Mouse (Mus musculus): Measurements from ENCODE around the gene Src. TPM values are rescaled to one million over a fixed set of nuclear protein-coding genes. Genes with fewer than 3 reads are reported as not detected.

Src gene
- polyA plus RNA-seq, 1 experiment from 2014 or later: 7.6 TPM

DNA sequence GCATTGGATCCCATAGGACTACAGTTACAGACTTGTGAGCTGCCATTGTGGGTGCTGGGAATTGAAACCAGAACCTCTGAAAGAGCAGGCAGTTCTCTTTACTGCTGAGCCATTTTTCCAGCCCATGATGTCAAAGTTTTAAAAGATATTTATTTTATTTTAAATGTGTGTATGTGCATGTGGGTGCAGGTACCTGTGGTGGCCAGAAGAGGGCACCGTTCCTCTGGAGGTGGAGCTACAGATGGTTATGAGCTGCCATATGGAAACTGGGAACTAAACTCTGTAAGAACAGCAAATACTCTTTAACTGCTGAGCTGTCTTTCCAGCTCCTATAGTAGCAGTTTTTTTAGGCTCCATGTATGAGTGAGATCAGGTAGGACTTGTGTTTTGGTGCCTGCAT, 23.1 kb downstream of the Src start:
- Histone ChIP-seq H3K27ac (replicated peaks) (no peak overlapping the region), H3K4me1 (peaks cover 9% of the 10 kb centered on the region), H3K36me3 (peaks cover 64% of the 10 kb centered on the region), H3K4me2 (no peak overlapping the region), H3K27me3 (replicated peaks) (no peaks in the 10 kb centered on the region), H3K4me3 (no peak overlapping the region), H3K9me3 (peaks cover 5% of the 10 kb centered on the region), H3K9ac (no peak overlapping the region)
- no peak for ATAC-seq (ENCODE audit: extremely low read depth, insufficient number of reproducible peaks, low FRiP score, low TSS enrichment)
- 86% methylated on average over 1 of the region's 1 CpGs for WGBS

- no peaks in the 10 kb centered on the region for H3K9me3 ChIP-seq
- 45% methylated on average over 15 of the region's 15 CpGs for WGBS
- H3K4me3 ChIP-seq: no peak overlapping the region
- H3K36me3 ChIP-seq: peaks cover 45% of the 10 kb centered on the region
- H3K27me3 ChIP-seq (replicated peaks): no peaks in the 10 kb centered on the region
- ATAC-seq (ENCODE audit: extremely low read depth, insufficient number of reproducible peaks, low FRiP score, low TSS enrichment): no peak
- H3K27ac ChIP-seq (replicated peaks): 0 out of 2 replicates have a peak overlapping the region, but pooled peaks have one; percentile 20
- no peak overlapping the region for H3K9ac ChIP-seq
- no peak overlapping the region for H3K4me2 ChIP-seq
- H3K4me1 ChIP-seq: peaks cover 12% of the 10 kb centered on the region
These were observed 29.3 kb downstream of the Src start for GRCm38 (mm10) chr2:157447297-157448158.

GRCm38 (mm10) chr2:157448356-157448755, 30.1 kb downstream of the Src start:
- H3K4me3 ChIP-seq: no peak overlapping the region
- no peak for ATAC-seq (ENCODE audit: extremely low read depth, insufficient number of reproducible peaks, low FRiP score, low TSS enrichment)
- H3K9ac ChIP-seq: no peak overlapping the region
- H3K4me2 ChIP-seq: no peak overlapping the region
- 88% methylated on average over 7 of the region's 7 CpGs for WGBS
- H3K27me3 ChIP-seq (replicated peaks): no peaks in the 10 kb centered on the region
- H3K36me3 ChIP-seq: peaks cover 50% of the 10 kb centered on the region
- no peak overlapping the region for H3K27ac ChIP-seq (replicated peaks)
- peaks cover 8% of the 10 kb centered on the region for H3K4me1 ChIP-seq
- H3K9me3 ChIP-seq: no peaks in the 10 kb centered on the region

GRCm38 (mm10) chr2:157450905-157451304, 32.7 kb downstream of the Src start:
- ATAC-seq (ENCODE audit: extremely low read depth, insufficient number of reproducible peaks, low FRiP score, low TSS enrichment): no peak
- H3K4me1 ChIP-seq: peaks cover 7% of the 10 kb centered on the region
- WGBS: 67% methylated on average over 3 of the region's 3 CpGs
- H3K27me3 ChIP-seq (replicated peaks): no peaks in the 10 kb centered on the region
- peaks cover 38% of the 10 kb centered on the region for H3K36me3 ChIP-seq
- H3K4me3 ChIP-seq: no peak overlapping the region
- no peaks in the 10 kb centered on the region for H3K9me3 ChIP-seq
- no peak overlapping the region for H3K9ac ChIP-seq
- H3K27ac ChIP-seq (replicated peaks): no peak overlapping the region
- H3K4me2 ChIP-seq: no peak overlapping the region

GRCm38 (mm10) chr2:157451372-157452040, 33.3 kb downstream of the Src start:
- no peak overlapping the region for H3K9ac ChIP-seq
- 60% methylated on average over 7 of the region's 7 CpGs for WGBS

DNA sequence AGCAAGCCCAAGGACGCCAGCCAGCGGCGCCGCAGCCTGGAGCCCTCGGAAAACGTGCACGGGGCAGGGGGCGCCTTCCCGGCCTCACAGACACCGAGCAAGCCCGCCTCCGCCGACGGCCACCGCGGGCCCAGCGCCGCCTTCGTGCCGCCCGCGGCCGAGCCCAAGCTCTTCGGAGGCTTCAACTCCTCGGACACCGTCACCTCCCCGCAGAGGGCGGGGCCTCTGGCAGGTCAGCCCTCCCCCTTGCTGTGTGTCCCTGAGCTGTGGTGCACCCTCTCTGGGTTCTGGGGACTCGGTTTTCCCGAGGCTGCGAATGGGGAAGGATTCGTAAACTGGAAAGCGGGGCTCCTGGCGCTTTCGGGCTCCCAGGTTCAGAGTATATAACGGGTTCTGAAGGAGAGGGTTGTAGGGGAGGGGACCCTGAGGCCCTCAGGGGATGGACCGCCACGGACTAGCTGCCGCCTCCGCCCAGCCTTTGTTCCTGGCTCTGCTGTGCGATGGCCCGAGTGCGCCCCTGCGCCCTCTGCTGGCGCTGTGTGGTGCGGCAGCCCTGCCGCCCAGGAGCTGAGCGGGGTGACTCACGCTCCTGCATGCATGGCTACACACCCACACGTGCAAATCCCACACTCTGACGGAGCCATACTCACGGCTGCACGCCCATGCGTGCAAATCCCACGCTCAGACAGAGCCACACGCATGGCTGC, 39.0 kb downstream of the Src start:
- peak overlapping the region; percentile 57; the same call in 1 of the 2 replicates for H3K27ac ChIP-seq (replicated peaks)
- peaks cover 32% of the 10 kb centered on the region for H3K4me1 ChIP-seq
- H3K9me3 ChIP-seq: no peaks in the 10 kb centered on the region
- H3K27me3 ChIP-seq (replicated peaks): no peaks in the 10 kb centered on the region; the same call in 1 of the 2 replicates
- peak overlapping the region; percentile 82 for H3K4me2 ChIP-seq
- peak; percentile 86 for ATAC-seq (ENCODE audit: extremely low read depth, insufficient number of reproducible peaks, low FRiP score, low TSS enrichment)
- H3K9ac ChIP-seq: peak overlapping the region; percentile 74
- peaks cover 36% of the 10 kb centered on the region for H3K36me3 ChIP-seq
- peak overlapping the region; percentile 58 for H3K4me3 ChIP-seq
- under 1% methylated on average over 56 of the region's 56 CpGs for WGBS

More at GRCm38 (mm10) chr2:157451372-157452040, 33.3 kb downstream of the Src start:
- no peak for ATAC-seq (ENCODE audit: extremely low read depth, insufficient number of reproducible peaks, low FRiP score, low TSS enrichment)
- no peaks in the 10 kb centered on the region for H3K9me3 ChIP-seq
- H3K27ac ChIP-seq (replicated peaks): no peak overlapping the region
- H3K27me3 ChIP-seq (replicated peaks): no peaks in the 10 kb centered on the region
- H3K36me3 ChIP-seq: peaks cover 34% of the 10 kb centered on the region
- H3K4me1 ChIP-seq: peaks cover 9% of the 10 kb centered on the region
- H3K4me3 ChIP-seq: no peak overlapping the region
- no peak overlapping the region for H3K4me2 ChIP-seq

- peaks cover 39% of the 10 kb centered on the region for H3K36me3 ChIP-seq
- H3K27ac ChIP-seq (replicated peaks): no peak overlapping the region
- peaks cover 44% of the 10 kb centered on the region for H3K4me1 ChIP-seq
- ATAC-seq (ENCODE audit: extremely low read depth, insufficient number of reproducible peaks, low FRiP score, low TSS enrichment): no peak
- H3K9ac ChIP-seq: 0 out of 2 replicates have a peak overlapping the region, but pooled peaks have one; percentile 60
- 15% methylated on average over 14 of the region's 14 CpGs for WGBS
- H3K9me3 ChIP-seq: no peaks in the 10 kb centered on the region
- H3K27me3 ChIP-seq (replicated peaks): no peaks in the 10 kb centered on the region; the same call in 1 of the 2 replicates
- H3K4me3 ChIP-seq: no peak overlapping the region
- peak overlapping the region; percentile 82 for H3K4me2 ChIP-seq
These were observed 40.2 kb downstream of the Src start for GRCm38 (mm10) chr2:157458472-157458871.

- Histone ChIP-seq H3K4me2 (no peak overlapping the region), H3K4me3 (no peak overlapping the region), H3K9ac (no peak overlapping the region), H3K4me1 (peaks cover 57% of the 10 kb centered on the region), H3K9me3 (no peaks in the 10 kb centered on the region), H3K36me3 (peaks cover 39% of the 10 kb centered on the region), H3K27me3 (replicated peaks) (no peaks in the 10 kb centered on the region; the same call in 1 of the 2 replicates), H3K27ac (replicated peaks) (no peak overlapping the region)
- no peak for ATAC-seq (ENCODE audit: extremely low read depth, insufficient number of reproducible peaks, low FRiP score, low TSS enrichment)
- 39% methylated on average over 5 of the region's 5 CpGs for WGBS
These were observed 41.5 kb downstream of the Src start for GRCm38 (mm10) chr2:157459736-157460135.

DNA sequence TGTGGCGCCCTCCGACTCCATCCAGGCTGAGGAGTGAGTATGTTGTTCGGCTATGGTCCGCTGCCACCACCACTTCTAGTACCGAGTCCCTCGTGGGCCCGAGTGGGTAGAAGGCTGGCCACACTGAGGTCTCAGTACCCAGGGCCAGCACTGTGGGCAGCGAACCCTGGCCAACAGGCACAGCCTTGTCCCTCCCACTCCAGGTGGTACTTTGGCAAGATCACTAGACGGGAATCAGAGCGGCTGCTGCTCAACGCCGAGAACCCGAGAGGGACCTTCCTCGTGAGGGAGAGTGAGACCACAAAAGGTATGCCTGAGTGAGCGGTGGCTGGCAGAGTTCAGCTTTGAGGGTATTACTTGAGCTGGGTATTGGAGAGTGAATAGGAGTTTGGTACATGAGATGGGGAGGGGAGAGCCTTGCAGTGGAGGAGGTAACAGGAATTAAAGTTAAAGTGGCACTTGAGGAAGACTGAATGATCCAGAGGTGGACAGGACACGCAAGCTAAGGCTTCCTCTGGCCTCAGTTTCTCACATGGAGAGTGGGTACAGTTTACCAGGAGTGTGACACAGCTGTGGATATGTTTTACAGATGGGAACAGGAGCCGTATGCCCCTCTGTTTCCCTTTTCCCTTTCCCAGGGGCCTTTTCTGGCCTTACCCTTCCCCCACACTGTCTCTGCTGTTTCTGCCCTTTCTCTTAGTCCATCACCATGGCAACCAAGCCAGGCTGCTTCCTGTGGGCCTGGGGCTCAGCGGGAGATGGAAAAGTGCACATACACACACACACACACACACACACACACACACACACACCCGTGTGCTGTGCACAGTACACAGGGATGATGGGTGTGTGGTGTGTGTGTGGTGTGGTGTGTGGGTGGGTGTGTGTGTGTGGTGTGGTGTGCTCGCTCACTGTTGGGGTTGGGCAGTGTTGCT, 44.8 kb downstream of the Src start:
- Histone ChIP-seq H3K27me3 (replicated peaks) (no peaks in the 10 kb centered on the region), H3K36me3 (peaks cover 69% of the 10 kb centered on the region), H3K9ac (peak overlapping the region; percentile 28; the same call in 1 of the 2 replicates), H3K4me2 (no peak overlapping the region), H3K4me3 (no peak overlapping the region), H3K9me3 (no peaks in the 10 kb centered on the region), H3K27ac (replicated peaks) (peak overlapping the region; percentile 77), H3K4me1 (peaks cover 51% of the 10 kb centered on the region)
- 66% methylated on average over 20 of the region's 20 CpGs for WGBS
- no peak for ATAC-seq (ENCODE audit: extremely low read depth, insufficient number of reproducible peaks, low FRiP score, low TSS enrichment)

Data from heart, embryonic 13.5 days (tissue).